Mouse (Mus musculus): ENCODE results near the gene Zscan10.

- TF ChIP-seq CTCF (IDR thresholded peaks at IDR 0.05; ENCODE audit: control insufficient read depth, insufficient read depth, insufficient read length) (no peak), FOSL1 (IDR thresholded peaks at IDR 0.05; ENCODE audit: insufficient read depth, low read length, poor library complexity, severe bottlenecking) (no peak), CEBPB (IDR thresholded peaks at IDR 0.05; ENCODE audit: low read depth) (no peak)
These were observed 49.8 kb upstream of the Zscan10 start for GRCm38 (mm10) chr17:23550856-23551255.

Measured in C2C12 (cell line).